Mouse (Mus musculus) cerebral cortex, adult 2 months (tissue): ENCODE results near the gene Camta1.

Experiments
- WGBS: fragments of 180-500 bp; shearing (Covaris S2); methylation state at CpG from one replicate; pipeline ENCODE4 v1.1.7; 2018; 5-methylcytosine and 5-hydroxymethylcytosine counted together

Camta1 gene

GRCm38 (mm10) chr4:151860441-151861331 lies 990 bp downstream of the Camta1 start:
- 2% methylated on average over 55 of the region's 63 CpGs for WGBS

- 78% methylated on average over 7 of the region's 7 CpGs for WGBS
Measured at GRCm38 (mm10) chr4:151859275-151859674, 2.4 kb downstream of the Camta1 start.

GRCm38 (mm10) chr4:151853949-151854348 lies 7.7 kb downstream of the Camta1 start:
- 42% methylated on average over 3 of the region's 3 CpGs for WGBS

GRCm38 (mm10) chr4:151851179-151851578 lies 10.5 kb downstream of the Camta1 start:
- 57% methylated on average over 2 of the region's 2 CpGs for WGBS

- 77% methylated on average over 2 of the region's 2 CpGs for WGBS
Measured at GRCm38 (mm10) chr4:151842591-151842990, 19.1 kb downstream of the Camta1 start.

- WGBS = 77% methylated on average over 2 of the region's 2 CpGs
Measured at GRCm38 (mm10) chr4:151838518-151838917, 23.2 kb downstream of the Camta1 start.

GRCm38 (mm10) chr4:151835860-151836259 lies 25.8 kb downstream of the Camta1 start:
- WGBS = 88% methylated on average over 3 of the region's 3 CpGs

GRCm38 (mm10) chr4:151834536-151834935 lies 27.1 kb downstream of the Camta1 start:
- 92% methylated on average over 10 of the region's 10 CpGs for WGBS

GRCm38 (mm10) chr4:151833940-151834449 lies 27.7 kb downstream of the Camta1 start:
- 81% methylated on average over 7 of the region's 7 CpGs for WGBS

GRCm38 (mm10) chr4:151827840-151828239 lies 33.8 kb downstream of the Camta1 start:
- 97% methylated on average over 3 of the region's 3 CpGs for WGBS

- 50% methylated on average over 3 of the region's 3 CpGs for WGBS
Measured at GRCm38 (mm10) chr4:151823963-151824362, 37.7 kb downstream of the Camta1 start.

GRCm38 (mm10) chr4:151822986-151823385 lies 38.7 kb downstream of the Camta1 start:
- 87% methylated on average over 2 of the region's 2 CpGs for WGBS

GRCm38 (mm10) chr4:151817981-151818766 lies 43.5 kb downstream of the Camta1 start:
- 49% methylated on average over 3 of the region's 3 CpGs for WGBS

- WGBS = 84% methylated on average over 4 of the region's 4 CpGs
Measured at GRCm38 (mm10) chr4:151813711-151814110, 48.0 kb downstream of the Camta1 start.

GRCm38 (mm10) chr4:151805685-151806084 lies 56.0 kb downstream of the Camta1 start:
- WGBS = 70% methylated on average over 4 of the region's 4 CpGs

- WGBS = 85% methylated on average over 6 of the region's 6 CpGs
Measured at GRCm38 (mm10) chr4:151805046-151805445, 56.6 kb downstream of the Camta1 start.

GRCm38 (mm10) chr4:151804208-151804607 lies 57.5 kb downstream of the Camta1 start:
- 96% methylated on average over 2 of the region's 2 CpGs for WGBS

GRCm38 (mm10) chr4:151798630-151799029 lies 63.0 kb downstream of the Camta1 start:
- 82% methylated on average over 2 of the region's 2 CpGs for WGBS

- 70% methylated on average over 5 of the region's 5 CpGs for WGBS
Measured at GRCm38 (mm10) chr4:151793694-151794093, 68.0 kb downstream of the Camta1 start.

GRCm38 (mm10) chr4:151786946-151787705 lies 74.5 kb downstream of the Camta1 start:
- WGBS = 92% methylated on average over 16 of the region's 16 CpGs

GRCm38 (mm10) chr4:151780511-151780910 lies 81.2 kb downstream of the Camta1 start:
- WGBS = 82% methylated on average over 6 of the region's 6 CpGs
